Mouse (Mus musculus): ENCODE data around the gene Hdac9.

The Hdac9 gene

DNA sequence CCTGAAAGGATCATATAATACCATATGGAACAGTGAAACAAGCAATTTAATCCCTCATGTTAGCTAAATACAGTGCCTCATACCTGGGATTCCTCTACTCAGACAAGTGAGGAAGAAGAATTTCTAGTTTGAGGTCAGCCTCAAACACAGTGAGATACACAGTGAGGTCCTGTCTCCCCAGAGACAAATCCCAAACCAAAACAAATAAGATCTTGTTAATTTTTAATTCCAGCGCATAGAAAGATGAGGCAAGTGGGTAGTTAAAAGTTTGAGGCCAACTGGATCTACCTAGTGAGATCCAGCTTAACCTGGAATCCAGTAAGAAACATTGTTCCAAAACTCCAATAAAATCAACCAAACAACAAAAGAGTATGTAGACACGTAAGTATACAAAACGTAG lies 678.1 kb downstream of the Hdac9 start:
- in situ Hi-C loops (cut with MboI, MseI) = no loop called here

DNA sequence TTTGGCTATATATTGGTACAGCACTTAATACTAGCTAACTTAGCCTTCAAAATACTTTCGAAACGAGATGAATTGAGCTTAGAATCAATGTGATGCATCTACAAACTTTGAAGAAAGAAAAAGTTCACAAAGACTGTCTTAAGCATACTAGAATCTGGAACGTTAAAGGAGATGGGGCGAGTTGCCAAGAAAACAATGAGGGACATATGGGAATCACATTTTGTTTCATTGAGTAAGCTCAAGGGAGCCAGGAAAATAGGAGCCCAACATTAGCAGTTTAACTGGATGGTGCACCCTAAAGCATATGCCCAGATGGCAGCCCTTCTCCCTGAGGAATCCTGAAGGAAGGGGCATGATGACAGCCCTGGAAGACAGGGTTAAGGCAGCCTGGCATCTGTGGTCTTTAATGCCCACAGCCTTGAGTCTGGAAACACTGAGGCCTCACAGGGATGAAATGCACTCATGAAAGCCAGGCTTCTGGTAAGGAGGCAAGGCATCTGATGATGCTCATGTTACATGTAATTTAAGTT lies 685.2 kb downstream of the Hdac9 start:
- in situ Hi-C loops (cut with MboI, MseI) = no loop called here

DNA sequence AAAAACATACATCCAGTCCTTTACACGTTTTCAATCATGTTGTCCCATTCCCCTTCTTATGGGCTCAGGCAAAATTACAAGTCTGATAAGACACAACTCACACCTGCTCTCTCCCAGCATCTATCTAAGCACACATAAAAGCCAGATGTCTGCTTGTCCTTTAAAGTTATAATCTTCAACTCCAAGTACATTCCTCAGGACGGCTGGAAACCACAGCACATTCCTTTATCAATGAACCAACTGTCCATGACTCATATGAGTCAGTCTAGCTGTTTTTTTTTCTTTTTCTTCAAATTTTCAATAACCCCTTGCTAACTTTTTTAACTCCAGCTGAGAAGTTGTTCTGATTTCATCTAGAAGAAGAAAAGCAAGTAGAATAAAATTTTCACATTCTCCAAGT lies 692.4 kb downstream of the Hdac9 start:
- in situ Hi-C loops (cut with MboI, MseI) = no loop called here

DNA sequence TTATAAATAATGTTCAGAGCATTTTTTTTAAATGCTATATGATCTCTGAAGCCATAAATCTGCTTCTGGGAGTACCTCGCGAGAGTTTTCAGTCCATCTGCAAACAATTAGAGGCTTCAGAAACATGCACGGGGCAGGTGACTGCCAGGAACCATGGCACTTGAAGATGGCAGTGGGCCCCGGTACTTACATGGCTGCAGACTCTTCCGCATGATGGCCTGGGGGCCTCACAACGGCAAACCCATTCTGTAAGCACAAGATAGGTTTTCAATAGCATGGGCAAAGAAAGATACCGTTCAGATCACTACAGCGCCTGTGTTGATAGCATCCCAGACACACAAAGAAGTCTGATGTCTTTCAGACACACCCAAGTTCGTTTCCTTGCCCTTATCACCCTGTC lies 695.9 kb downstream of the Hdac9 start:
- in situ Hi-C loops (cut with MboI, MseI) = no loop called here

DNA sequence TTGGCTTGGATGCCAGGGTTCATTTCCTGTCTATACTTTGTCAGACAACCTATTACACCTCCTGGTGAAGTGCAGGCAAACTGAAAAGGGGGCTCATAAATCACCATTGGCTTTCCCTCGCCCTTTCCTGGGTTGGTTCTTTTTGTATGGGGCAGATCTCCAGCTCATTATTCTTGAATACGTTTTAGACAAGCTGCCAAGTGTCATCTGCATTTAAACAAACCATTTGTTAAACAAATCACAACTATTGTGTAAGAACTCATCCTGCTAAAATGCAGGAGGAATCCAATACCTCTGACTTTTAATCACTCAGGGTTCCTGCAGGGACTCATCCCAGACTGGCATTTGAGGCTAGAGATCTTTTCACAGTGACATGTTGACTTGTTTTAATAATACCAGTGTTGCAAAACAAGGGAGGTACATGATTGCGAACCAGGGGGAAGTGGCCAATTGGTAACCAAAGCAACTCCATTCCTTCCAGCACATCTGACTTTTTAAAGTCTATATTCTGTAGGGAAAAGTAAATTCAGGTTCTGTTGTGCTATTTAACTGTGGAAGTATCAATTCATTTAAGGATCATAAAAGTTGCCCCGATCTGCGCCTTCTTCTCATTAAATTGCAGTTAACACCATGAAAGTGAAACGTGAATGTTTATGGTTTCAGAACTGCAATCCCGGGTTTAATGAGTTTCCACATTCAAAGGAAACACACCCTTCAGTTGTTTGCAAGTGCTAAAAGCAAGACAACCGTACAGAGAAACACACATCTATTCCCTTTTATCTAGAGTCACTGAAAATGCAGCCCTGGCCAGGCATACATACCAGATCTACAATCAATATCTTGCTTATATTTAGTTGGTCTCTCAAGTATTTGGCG lies 696.6 kb downstream of the Hdac9 start:
- in situ Hi-C loops (cut with MboI, MseI) = no loop called here

DNA sequence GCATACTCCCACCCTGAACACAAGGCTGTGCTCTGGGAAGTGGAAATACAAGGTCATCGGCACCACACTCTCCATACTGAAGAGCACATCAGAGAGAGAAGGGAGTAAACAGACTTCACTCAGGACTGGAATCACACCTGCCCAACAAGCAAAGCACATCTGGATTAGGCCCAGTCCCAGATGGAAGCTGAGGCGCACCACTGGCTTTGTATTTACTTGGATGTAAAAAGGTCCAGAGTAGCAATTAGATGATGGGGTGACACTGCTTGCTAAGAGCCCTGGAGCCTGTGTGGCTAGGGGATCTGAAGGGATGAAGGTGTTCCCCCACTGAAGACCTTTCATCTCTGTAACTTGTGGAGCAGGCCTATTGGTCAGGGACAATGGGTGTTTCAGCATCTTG lies 698.3 kb downstream of the Hdac9 start:
- in situ Hi-C loops (cut with MboI, MseI) = no loop called here

DNA sequence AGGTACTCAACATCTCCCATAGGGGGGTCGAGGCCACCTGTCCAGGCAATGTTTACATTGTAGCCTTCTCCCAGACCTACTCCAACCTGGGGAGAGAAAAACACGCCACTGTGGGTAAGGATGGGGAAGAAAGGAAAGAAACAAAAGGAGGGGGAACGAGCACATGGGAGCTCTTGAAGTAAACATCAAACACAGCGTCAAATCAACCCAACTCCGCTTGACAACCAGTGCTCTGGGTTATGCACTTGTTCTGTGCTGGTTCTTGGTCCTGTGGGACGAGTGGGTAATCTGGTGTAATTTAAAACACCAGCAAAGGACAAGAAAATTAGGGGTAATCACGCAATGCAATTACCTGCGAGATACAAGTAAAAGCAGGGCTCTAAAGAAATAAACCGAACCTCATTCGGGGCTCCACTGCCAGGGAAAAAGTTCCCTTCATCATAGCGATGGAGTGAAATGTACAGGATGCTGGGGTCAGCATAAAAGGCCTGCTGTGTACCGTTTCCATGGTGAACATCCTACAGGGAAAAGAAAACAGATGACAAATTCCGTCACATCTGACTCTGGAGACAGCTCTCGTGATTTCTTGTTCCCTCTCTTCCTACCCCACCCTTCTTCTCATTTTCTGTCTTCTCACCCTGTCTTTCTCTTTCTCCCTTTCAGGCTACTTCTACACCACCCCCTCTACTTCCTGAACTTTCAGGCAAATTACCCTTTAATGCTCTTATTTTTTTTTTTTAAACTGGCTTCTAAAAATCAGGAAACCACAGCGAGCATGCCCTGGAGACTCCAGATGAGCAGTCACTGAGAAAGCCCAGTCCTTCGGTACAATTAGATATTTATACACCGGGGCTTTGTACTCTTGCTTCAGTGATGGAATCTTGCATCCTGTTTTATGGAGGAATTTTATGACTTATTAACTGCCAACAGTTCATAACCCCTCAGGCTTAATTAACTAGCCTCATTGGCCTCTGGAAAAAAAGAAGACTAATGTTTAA lies 701.6 kb downstream of the Hdac9 start:
- in situ Hi-C loops (cut with MboI, MseI) = no loop called here

DNA sequence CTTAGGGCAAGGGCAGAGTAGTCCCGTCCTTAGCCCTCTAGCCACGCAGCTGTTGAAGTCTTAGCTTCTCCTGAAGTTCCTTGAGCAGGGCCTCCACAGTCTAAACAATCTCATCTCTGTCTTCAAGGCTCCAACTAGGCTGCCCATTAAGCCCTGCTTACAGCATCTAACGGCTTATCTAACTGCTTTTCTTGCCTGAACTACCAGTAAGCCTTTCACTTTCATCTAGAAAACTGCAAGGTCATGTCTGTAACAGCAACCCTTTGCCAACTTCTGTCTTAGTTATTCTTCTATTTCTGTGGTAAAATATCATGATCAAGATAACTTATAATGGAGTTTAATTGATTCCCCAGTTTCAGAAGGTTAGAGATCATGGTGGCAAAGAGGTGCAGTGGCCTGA lies 704.7 kb downstream of the Hdac9 start:
- in situ Hi-C loops (cut with MboI, MseI) = no loop called here

DNA sequence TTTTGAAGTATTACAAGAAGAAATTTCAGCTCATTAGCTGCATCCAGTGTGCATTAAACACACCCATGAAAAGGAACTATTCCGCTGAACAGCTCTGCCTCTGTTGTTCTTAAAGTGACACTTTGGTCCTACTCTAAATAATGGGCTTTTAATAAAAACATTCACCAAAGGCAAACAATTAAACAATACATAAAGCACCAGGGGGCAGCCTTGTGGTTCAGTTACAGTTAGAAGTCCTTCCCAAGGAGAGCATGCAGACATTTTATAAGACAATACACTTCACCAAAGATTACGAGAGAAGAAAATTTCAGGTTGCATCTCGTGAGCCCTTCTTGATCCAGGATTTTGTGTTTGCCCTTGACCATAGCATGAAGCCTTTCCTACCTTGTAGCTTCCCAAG lies 715.4 kb downstream of the Hdac9 start:
- in situ Hi-C loops (cut with MboI, MseI) = no loop called here

DNA sequence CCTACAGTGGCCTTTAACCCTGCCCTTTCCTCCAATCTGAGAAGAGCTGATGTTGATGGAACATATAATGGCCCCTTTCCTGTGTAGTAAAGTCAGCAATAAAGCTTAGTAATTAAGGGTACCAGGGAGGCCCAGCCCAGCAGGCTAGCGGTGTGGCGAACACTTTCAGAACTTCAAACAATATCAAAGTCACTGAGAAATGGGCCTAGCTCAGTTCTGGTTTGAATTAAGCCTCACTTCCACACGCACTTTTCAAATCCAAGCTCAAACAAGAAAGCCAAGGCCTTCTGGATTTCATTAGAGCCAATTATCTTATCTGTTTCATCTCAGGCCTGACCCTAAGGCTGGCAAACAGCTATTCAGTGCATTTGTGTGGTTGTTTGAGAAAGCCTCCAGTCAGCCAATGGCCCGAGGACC lies 716.9 kb downstream of the Hdac9 start:
- in situ Hi-C loops (cut with MboI, MseI) = no loop called here

DNA sequence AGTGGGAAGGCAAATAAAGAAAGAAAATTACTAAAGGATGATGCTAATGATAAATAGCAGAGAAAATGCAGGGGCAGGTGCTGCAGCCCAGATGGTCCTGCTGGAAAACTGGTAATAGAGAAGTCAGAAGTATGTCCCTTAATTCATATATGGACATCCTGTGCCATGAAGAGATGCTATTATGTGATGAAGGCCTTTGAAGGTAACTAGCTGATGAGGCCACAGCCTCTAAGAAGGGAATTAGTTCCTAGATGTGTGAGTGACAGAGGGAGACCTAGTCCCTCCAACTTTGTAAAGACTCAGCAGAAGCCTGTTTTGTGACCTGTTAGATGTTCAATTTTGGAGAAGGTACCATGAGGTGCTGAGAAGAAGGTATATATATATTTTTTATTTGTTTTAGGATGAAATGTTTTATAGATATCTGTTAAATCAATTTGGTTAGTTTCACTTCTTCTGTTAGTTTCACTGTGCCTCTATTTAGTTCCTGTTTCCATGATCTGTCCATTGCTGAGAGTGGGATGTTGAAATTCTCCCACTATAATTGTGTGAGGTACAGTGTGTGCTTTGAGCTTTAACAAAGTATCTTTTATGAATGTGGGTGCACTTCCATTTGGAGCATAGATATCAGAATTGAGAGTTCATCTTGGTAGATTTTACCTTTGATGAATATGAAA lies 721.6 kb downstream of the Hdac9 start:
- in situ Hi-C loops (cut with MboI, MseI) = no loop called here

DNA sequence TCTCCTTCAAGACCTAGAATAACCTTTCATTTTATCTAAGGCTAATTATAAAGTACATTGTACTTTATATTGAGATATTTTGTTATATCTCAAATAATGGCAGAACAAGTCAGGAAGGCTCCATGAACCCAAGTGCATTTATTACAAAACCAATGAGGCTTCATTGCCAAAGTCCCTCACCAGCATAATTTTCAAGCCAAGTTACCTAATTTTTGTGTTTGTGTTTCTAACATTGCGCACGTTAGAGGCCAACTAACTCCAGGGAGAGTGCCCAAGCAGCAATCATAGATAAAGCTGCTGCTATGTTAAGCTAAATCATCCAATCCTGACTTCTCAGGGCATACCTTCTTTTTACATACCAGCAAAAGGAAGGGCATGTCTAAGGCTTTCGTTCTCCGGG lies 722.8 kb downstream of the Hdac9 start:
- in situ Hi-C loops (cut with MboI, MseI) = no loop called here

DNA sequence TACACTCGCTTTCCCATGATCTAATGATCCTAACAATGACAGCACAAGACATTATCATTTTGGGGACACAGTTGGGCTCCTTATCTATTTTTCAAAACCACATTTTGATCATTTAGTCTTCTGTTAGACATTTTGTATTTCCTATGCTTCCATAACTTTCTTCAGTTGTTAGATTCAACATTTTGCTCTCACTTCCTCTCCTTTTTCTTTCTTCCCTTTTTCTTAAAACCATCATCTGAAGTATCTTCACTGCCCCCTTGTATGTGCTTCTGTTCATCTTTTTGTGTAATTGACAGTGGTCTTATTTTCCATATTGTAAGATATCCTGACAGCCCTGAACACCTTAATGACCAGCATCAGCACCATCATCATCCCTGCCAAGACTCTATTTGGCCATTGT lies 725.6 kb downstream of the Hdac9 start:
- in situ Hi-C loops (cut with MboI, MseI) = no loop called here

DNA sequence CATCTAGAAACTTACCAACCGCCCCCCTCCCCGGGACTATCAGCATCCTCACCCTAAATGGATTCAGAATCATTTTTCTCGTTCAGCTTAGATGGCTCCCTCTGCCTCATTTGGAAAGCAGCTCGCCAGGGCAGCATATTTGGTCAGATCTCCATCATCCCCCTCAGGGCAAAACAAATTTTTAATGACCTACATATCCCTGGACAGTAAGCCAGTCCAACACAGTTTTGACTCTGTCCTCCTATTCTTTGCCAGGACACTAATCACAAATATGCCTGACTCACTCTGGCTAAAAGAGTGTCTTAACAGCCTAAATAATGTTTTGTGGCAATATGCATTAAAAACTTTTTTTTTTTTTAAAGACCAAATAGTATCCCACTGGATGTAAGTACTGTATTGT lies 738.0 kb downstream of the Hdac9 start:
- in situ Hi-C loops (cut with MboI, MseI) = no loop called here

DNA sequence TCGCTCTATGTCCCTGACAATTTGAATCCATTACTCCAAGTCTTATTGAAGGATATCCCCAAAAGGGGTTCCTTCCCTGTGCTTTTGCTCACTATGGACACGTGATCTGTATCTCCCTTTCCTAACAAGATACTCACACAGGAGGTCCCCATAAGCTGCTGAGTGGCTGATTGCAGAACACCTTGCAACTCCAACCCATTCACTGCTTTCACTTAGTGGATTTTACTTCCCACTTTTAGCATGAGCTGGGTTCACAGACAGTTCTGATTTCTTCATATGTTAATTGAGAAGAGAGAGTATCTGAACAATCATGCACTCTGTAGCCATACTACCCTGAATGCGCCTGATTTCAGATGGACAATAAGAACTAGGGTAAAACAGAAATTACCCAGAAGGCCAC lies 740.1 kb downstream of the Hdac9 start:
- in situ Hi-C loops (cut with MboI, MseI) = no loop called here

DNA sequence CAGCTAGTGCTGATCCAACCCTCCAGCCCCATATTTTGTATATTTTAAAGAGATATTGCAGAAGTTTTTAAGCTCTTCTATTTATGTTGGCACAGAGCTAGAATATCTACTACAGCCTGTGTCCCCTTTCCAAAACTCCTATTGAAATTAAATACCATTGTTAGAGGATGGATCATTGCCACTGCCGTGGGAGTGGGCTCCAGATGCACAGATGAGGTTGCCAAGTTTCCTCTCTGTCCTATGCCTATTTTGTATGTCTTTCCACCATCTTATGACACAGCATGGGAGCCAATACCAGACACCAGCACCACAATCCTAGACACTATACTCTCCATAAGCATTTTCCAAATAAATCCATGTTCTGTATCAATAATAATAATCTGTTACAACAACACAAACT lies 743.9 kb downstream of the Hdac9 start:
- in situ Hi-C loops (cut with MboI, MseI) = no loop called here

DNA sequence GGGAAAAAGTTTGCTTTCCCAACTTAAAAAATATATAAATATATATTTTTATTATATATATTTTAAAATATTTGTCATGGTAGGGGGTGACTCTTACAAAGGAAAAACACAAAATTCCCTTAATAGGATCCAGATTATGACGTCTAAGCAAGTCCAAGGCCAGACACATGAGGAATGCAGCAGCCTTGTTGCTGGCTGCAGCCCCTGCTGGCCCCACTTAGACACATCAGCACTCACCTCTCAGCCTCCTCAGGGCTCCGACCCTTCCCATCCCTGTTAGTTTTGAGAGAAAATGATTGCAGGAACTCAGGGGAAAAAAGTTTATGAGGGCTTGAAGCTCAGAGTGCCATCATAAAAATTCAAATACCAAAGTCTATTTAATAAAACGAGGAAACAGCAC lies 746.3 kb downstream of the Hdac9 start:
- in situ Hi-C loops (cut with MboI, MseI) = no loop called here

DNA sequence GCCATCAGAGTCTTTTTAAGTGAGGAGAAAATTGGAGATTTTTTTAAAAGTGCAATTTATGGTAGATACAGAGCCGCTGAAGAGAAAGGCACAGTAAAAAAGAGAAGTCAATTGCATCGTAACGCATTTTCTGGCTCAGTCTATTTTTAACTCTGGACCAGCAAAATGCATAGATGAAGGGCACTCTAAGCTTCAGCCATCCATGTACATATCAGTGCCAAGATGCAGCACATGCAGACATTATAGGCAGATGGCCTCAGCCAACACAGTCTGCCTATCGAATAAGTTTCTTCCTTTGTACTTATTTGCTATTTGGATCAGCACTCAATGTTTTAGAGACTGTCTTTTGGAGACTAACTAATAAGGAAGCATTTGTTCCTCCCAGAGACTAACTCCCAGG lies 751.2 kb downstream of the Hdac9 start:
- in situ Hi-C loops (cut with MboI, MseI) = no loop called here

DNA sequence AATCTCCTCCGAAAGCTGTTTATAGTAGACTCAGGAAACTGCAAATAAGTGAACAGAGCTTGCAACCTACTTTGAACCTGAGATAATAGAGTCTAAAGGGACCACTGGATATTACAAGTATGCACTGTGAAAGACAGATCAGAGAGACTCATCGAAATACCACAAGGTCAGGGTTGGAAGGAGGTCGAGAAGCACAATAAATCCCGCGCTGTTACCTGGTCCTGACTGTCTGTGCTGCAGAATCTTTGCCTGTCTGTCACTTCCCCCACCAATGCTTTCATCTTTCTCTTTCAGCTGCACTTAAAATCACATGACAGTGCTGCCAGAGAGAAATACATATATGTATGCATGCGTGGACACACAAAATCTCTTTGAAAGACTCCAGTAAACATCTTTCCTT lies 760.6 kb downstream of the Hdac9 start:
- in situ Hi-C loops (cut with MboI, MseI) = no loop called here

DNA sequence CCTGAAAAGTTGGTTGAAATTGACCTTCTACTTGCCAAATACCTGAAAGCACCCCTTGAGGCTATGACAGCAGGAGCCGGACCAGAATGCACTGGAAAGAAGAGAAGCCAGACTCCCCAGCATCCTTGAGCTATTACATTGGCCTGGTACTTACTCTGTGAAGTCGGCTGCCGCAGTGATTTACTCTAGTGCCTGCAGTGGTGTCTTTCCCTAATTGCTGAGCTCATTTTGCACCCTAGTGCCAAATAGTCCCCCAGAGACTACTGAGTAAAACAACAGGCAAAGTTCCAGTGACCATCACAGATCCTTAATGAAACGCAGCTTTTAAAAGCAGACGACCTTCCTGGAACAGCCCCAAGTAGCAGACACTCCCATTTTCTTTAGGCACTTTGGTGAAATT lies 761.2 kb downstream of the Hdac9 start:
- in situ Hi-C loops (cut with MboI, MseI) = no loop called here

DNA sequence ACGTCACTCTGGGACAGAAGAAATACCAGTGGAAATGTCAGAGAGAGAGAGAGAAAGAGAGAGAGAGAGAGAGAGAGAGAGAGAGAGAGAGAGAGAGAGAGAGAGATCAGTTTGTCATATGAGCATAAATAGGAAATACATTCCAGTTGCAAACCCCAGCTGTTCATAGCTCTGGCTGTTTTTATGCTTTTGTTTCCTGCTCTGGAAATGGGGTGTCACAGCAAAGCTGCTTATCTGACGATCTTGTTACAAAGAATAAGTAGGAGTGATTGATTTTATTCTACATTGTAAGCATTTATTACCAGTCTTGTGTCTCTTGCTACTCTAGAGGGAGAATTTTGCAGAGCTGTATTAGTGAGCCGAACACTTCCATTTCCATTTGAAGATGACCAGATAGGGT lies 762.1 kb downstream of the Hdac9 start:
- in situ Hi-C loops (cut with MboI, MseI) = no loop called here

DNA sequence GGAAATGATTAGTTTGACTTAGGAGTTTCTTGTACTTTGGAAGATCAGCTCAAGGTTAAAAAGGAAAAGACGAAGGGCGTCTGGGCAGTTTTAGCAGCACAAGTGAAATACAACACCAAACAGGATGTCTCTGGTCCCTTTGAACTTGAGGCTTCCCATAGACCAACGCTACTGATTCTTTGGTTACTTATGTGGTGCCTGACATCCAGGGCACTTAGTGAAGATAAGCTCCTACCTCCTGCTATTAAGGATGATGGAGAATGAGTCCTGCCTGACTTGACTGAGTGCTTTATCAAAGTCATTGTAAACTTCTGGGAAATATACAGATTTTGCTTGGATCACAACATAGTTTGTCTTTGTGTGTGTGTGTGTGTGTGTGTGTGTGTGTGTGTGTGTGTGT lies 765.6 kb downstream of the Hdac9 start:
- in situ Hi-C loops (cut with MboI, MseI) = no loop called here
